Mouse (Mus musculus) liver, embryonic 14 days (tissue): ENCODE measurements around the gene Gm32717. TPM values are rescaled to one million over a fixed set of nuclear protein-coding genes. Genes with fewer than 3 reads are reported as not detected.

Experiments
- polyA plus RNA-seq: library from polyadenylated mRNA; depleted of rRNA; stranded (reverse); fragments of >200 nt; gene quantifications from 2 replicates; pipeline ENCODE4 v1.2.3, GENCODE M21; 2012; rRNA removed

Gm32717 gene
- polyA plus RNA-seq = 0.01 TPM in 1 of 2 replicates, not detected in the other

DNA sequence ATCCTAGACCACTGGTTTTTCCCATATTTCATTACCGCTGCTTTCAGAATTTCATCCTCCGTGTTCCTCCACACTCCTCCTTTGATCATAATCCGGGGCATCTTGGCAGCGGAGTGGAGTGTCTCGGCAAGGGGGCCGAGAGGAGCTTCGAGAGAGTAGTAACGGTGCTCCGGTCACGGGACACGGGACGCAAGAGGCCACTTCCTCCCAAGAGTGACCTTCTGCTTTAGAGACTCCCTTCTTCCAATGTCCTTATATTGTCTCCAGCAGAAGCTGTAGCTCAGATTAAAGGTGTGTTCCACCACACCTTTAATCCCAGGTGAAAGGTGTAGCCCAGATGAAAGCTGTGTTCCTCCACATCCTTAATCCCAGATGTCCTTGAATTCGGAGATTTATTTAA, at the start of gene Gm32717:
TSS of gene Gm32717 (minus strand) at position 101 of the 400 bp plus-strand sequence.

DNA sequence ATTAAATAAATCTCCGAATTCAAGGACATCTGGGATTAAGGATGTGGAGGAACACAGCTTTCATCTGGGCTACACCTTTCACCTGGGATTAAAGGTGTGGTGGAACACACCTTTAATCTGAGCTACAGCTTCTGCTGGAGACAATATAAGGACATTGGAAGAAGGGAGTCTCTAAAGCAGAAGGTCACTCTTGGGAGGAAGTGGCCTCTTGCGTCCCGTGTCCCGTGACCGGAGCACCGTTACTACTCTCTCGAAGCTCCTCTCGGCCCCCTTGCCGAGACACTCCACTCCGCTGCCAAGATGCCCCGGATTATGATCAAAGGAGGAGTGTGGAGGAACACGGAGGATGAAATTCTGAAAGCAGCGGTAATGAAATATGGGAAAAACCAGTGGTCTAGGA, 17.8 kb upstream of the Gm32717 start, which contains the start of gene Gm32802:
TSS of gene Gm32802 (plus strand) at position 301 of the 400 bp plus-strand sequence.

DNA sequence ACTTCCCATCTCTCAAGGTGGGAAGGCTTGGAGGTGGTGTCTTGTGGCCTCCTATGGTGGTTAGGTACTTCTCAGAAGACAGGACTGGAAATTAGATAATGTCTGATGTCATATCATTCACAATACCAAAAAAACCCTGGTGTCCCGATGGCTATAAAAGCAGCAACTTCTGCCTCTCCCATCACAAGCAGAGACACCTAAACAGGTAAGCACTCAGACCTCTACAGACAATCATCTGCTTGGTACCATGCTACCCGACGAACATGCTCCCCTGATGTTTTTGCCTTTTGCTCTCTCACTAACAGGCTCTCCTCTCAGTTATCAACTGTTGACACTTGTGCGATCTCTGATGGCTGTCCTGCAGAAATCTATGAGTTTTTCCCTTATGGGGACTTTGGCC, 35.9 kb downstream of the Gm32717 start, which contains the start of gene Il22:
TSS of gene Il22 (plus strand) at position 301 of the 400 bp plus-strand sequence.

Other genes with a start within 250 kb of the Gm32717 start
- 7.0 and 8.6 TPM in 2 replicates for gene Mdm1, start 99.0 kb downstream of the Gm32717 start, polyA plus RNA-seq
- not detected in 2 replicates for gene Il22, start 35.8 kb downstream of the Gm32717 start, polyA plus RNA-seq
- gene Gm32802, start 17.9 kb upstream of the Gm32717 start, polyA plus RNA-seq = 0.01 TPM in 1 of 2 replicates, not detected in the other
- not detected in 2 replicates for gene Iltifb, start 54.3 kb upstream of the Gm32717 start, polyA plus RNA-seq
- gene Gm9040, start 86.2 kb upstream of the Gm32717 start, polyA plus RNA-seq = not detected in 2 replicates
- gene Gm9044, start 91.6 kb upstream of the Gm32717 start, polyA plus RNA-seq = not detected in 2 replicates
- 0.02 TPM in 1 of 2 replicates, not detected in the other for gene Gm9045, start 97.1 kb upstream of the Gm32717 start, polyA plus RNA-seq
- not detected in 2 replicates for gene Gm9046, start 102.5 kb upstream of the Gm32717 start, polyA plus RNA-seq
- gene Gm9048, start 107.9 kb upstream of the Gm32717 start, polyA plus RNA-seq = not detected in 2 replicates
- 0.02 TPM in 1 of 2 replicates, not detected in the other for gene Gm9049, start 113.3 kb upstream of the Gm32717 start, polyA plus RNA-seq
- gene Ifng, start 200.3 kb upstream of the Gm32717 start, polyA plus RNA-seq = 0.02 TPM in 1 of 2 replicates, not detected in the other